Mouse (Mus musculus): ENCODE results near the gene Nin.

GRCm38 (mm10) chr12:70062114-70062513, 51.4 kb downstream of the Nin start:
- TF ChIP-seq MAX (IDR thresholded peaks at IDR 0.05), result no peak
- TF ChIP-seq CTCF (IDR thresholded peaks at IDR 0.05; ENCODE audit: control insufficient read depth, insufficient read depth, insufficient read length), result peak; percentile 57
- TF ChIP-seq MYOD1 (IDR thresholded peaks at IDR 0.05; ENCODE audit: control insufficient read depth, insufficient read length, low read depth), result no peak
- no peak for TF ChIP-seq CEBPB (IDR thresholded peaks at IDR 0.05; ENCODE audit: low read depth)
- TF ChIP-seq USF1 (IDR thresholded peaks at IDR 0.05; ENCODE audit: low read depth), result no peak
- no peak for TF ChIP-seq MYOG (IDR thresholded peaks at IDR 0.05; ENCODE audit: control insufficient read depth, extremely low read depth, insufficient read length)
